Mouse (Mus musculus) brain, embryonic 18.5 days (tissue): ENCODE measurements around the gene Nudt16.
"Not testable (repeated sequence)": the region's sequence is repeated elsewhere in the genome, so short reads cannot be mapped to it uniquely, and the experiment has no call there.

Source experiments
- DNase-seq: peaks from one replicate; pipeline ENCODE4 v3.0.0-alpha.2; 2012; ENCODE audit warnings: low read depth, low spot score

The Nudt16 gene

DNA sequence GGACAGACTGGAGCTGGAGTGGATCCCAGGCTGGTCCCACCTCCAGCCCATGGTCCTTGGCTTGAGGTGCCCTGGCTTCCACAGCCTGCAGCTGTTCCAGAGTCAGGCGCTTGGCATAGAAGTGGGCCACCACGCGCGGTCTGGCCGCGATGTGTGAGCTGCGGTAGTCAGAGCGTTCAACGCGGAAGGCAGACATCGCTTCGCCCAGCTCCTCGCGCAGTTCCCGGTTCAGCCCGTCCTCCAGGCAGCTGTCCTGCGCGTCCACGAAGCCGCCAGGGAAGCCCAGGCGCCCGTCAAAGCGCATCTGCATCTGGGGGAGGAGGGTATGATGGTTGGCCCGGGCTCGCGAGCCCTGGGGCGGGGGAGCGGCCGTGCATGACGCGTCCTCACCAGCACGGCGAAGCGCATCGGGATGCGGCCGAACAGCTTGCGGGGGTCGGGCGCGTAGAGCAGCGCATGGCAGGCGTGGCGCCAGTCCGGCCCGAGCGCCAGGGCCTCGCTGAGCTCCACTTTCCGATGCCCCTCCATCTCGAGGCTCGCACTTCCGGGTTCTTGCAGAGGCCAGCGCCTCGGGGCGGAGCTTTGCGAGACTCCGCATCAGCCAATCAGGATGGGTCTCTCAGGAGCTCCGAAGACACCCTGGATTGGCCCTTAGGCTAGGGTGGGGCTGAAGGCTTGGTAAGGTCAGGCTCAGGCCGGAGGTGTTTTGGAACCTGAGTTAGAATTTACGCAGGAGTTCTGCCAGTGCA is at the start of gene Nudt16:
Nudt16 (minus strand) TSS at position 572 of the 749 bp plus-strand sequence.
- DNase-seq: peak; percentile 85

DNA sequence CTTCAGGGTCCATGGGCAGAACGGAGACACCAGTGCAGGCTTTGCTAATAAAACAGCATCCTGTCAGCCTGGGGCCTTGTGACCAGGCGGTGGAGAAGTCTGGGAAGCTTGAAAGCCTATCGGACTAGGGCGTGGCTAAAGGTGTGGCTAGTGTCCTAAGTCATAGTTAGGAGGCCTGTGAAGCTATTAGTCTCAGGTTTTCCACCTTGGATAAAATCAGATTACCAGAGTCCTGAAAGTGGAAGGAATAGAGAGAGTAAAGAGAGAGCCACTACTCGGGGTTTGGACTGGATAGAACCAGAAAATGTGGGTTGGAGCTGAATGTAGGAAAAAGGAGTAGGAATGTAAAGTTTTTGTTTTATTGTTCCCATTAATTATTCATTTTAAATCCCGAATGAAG is 13.4 kb upstream of the Nudt16 start, which contains the start of gene 1700080E11Rik:
1700080E11Rik (minus strand) TSS at position 101 of the 400 bp plus-strand sequence.
- DNase-seq: no peak

DNA sequence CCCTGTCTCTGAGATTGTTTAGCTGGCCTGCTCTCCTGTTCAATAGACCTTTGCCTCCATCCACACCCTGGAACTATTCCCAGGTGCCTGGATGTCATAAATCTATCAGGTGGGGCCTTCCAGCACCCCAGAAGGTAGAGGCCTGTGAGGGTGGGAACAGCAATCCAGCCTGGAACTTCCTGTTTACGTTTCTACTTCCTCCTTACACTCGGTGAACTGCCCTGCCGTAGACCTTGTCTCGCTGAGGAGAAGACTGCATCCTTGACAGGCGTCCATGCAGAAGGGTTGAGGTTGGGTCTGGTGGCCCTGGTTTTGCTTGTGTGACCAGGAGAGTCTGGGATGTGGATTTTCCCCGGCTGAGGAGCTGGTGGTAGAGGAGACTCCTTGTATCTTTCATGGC is 7.6 kb upstream of the Nudt16 start:
- no peak for DNase-seq

DNA sequence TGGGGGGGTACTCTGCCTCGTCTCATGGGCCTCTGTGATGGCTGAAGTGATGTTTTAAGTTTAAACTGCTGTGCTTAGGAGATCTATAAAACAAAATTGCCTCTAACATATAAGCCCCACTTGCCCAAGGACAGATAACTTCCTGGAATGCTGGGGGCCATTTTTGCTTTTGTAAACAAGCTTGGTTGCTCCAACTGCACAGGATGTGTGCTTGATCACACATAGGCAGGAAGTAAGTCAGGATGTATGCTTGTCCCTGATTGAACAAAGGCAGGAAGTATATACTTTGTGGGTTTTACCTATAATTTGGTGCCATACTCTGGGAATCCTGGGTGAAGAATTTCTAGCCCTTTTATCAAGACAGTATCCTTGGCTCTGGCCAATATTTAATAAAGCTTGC is 4.8 kb upstream of the Nudt16 start:
- DNase-seq: no peak

DNA sequence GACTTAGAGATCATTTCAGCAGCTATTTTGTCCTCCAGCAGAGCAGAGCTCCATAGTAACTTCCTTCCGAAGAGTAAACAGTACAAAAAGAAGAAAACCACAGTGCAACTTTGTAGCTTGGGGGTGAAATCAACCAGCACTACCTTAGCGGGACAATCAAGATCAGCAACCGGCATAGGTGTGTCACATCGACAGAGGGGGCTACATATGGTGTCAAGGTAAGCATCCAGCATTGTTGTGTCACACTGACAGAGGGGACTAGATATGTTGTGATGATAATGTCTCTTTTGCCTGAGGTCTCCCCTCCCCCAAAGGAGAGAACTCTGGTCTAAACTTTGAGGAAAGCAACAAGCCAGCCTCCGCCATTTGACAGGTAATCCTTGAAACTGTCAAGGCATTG is 2.9 kb upstream of the Nudt16 start:
- DNase-seq: no peak

DNA sequence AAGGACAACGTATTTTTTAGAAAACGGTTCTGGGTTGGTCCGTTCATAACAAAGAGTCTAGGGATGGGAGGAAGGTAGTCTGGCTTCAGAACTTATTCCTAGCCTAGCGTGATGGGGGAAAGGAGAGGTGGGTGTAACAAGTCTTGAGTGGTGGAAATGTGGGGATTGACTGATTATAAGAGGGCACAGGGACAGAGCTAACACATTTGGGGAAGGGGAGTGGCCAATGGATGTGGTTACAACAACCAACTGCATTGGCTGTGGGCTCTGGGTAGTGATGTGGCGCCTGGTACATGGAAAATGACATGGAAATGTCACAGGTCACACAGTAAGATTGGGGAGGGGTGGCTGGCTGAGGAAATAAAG is 361 bp upstream of the Nudt16 start:
- no peak for DNase-seq

- DNase-seq: no peak
Measured at GRCm38 (mm10) chr9:105130331-105130730, 1.3 kb downstream of the Nudt16 start.

DNA sequence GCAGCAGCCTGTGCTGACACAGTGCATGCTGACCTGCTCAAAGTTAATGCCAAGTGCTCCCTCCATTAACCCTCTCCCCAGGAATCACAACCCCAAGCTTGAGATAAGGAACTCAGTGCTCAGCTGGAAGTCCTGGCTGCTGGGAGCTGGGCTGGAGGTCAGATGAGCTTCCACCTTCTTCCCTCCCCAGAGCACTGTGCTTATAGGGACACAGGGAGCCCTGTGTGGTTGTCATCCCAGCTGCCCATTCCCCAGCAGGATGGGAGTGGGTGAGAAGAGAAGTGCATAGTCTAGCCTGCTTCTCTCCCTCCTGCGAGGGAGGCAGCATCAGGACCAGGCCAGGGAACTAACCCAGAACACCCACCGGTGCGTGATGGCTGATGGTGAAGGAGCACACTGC is 6.4 kb downstream of the Nudt16 start:
- not testable (repeated sequence) for DNase-seq

- DNase-seq: no peak
Measured at GRCm38 (mm10) chr9:105103893-105104292, 27.7 kb downstream of the Nudt16 start.

GRCm38 (mm10) chr9:105101911-105102310 is 29.7 kb downstream of the Nudt16 start:
- no peak for DNase-seq

- DNase-seq: no peak
Measured at GRCm38 (mm10) chr9:105100807-105101570, 30.6 kb downstream of the Nudt16 start.

GRCm38 (mm10) chr9:105080246-105080645 is 51.4 kb downstream of the Nudt16 start:
- no peak for DNase-seq
